Mouse (Mus musculus) layer of hippocampus, adult 18-20 months (tissue): Measurements from ENCODE around the gene Insig2. TPM values are rescaled to one million over a fixed set of nuclear protein-coding genes. Genes with fewer than 3 reads are reported as not detected.

Source experiments
- total RNA-seq, 2 experiments: library from RNA; stranded (reverse); gene quantifications; 2 replicates each; pipeline ENCODE4 v1.2.3; 2021

Insig2 gene
- total RNA-seq, 2 experiments from 2014 or later: 73.7 to 74.8 TPM

Other genes with a start within 250 kb of the Insig2 start
- gene Ccdc93, start 98.5 kb upstream of the Insig2 start, total RNA-seq: 10 to 100 TPM; 30.0 to 31.6 TPM
- 1 to 10 TPM; 7.5 to 7.6 TPM for gene Htr5b, start 195.9 kb upstream of the Insig2 start, total RNA-seq
- gene Ddx18, start 235.4 kb upstream of the Insig2 start, total RNA-seq: 10 to 100 TPM; 29.6 to 30.1 TPM